Mouse (Mus musculus) lung, adult 2 months (tissue): ENCODE data around the gene Gcnt2. TPM values are rescaled to one million over a fixed set of nuclear protein-coding genes. Genes with fewer than 3 reads are reported as not detected.
A peak's percentile ranks its signal among the peaks of the same experiment; 100 is the strongest.

ENCODE experiments used
- DNase-seq: peaks from one replicate; pipeline ENCODE4 v3.0.0; 2022
- H3K4me1 ChIP-seq: fragments of 200-500 bp; 2 replicates; pipeline ENCODE4 v1.6.1; 2011; ENCODE audit warnings: low read length; ENCODE audit not compliant: control insufficient read depth, insufficient read depth
- H3K4me3 ChIP-seq: fragments of 200-500 bp; replicated peaks from 2 replicates; pipeline ENCODE3; 2011; ENCODE audit warnings: low read depth, mild to moderate bottlenecking, control low read depth, low read length; ENCODE audit errors: extremely low read depth
- CTCF ChIP-seq: fragments of 200-500 bp; IDR thresholded peaks from 2 replicates; pipeline ENCODE4 v1.5.1; 2011; ENCODE audit warnings: mild to moderate bottlenecking, low read length, control low read depth; ENCODE audit not compliant: insufficient read depth
- POLR2A ChIP-seq: fragments of 200-500 bp; IDR thresholded peaks from 2 replicates; pipeline ENCODE4 v1.6.1; 2011; ENCODE audit warnings: low read depth, mild to moderate bottlenecking, control low read depth, low read length, borderline replicate concordance; ENCODE audit errors: extremely low read depth
- WGBS: fragments of 180-500 bp; shearing (Covaris S2); methylation state at CpG from one replicate; pipeline ENCODE4 v1.1.7; 2018; 5-methylcytosine and 5-hydroxymethylcytosine counted together
- polyA plus RNA-seq: library from polyadenylated mRNA; depleted of rRNA; stranded (reverse); fragments of >200 nt; gene quantifications from 2 replicates; pipeline ENCODE4 v1.2.3, GENCODE M21; 2012; rRNA removed

The Gcnt2 gene
- 12.5 and 17.5 TPM in 2 replicates for polyA plus RNA-seq

DNA sequence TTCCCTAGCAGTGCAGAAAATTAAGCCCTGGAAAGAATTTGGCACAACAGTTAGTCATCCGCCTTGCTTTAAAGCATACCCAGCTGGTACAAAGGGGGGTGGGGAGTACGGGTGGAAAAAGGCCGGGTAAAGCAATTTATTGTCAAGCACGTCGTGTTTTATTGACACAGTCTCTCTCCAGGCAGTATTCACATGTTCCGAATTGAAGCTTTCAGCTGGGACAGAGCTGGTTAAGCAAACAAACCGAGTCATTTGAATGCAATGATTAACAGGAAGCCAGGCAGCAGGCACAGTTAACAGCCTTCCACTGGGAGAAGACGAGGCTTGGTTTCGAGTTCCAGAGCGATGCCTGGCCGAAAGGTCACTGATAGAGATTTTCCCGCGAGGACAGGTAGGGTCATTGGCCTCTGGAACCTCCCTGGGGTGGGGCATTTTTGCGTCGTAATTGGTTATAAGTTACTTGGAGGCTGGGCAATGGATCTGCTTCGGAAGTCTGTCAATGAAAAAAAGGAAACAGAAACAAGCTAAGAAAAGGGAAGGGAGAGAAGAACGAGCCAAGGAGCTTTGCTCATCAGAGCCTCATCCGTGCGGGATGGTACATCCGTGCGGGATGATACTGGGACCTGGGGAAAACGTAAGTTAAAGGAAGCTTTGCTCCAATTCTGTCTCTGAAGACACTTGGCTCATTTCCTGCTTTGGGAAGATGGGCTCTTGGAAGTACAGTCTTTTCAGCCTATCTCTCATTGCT is at the start of gene Gcnt2:
TSS of gene Gcnt2 (plus strand) at position 103 of the 748 bp plus-strand sequence.
- TF ChIP-seq POLR2A (peak; percentile 50; the same call in 1 of the 2 replicates), CTCF (no peak)
- Histone ChIP-seq H3K4me3 (peak within 1 kb of the TSS; percentile 77), H3K4me1 (peaks cover 2% of the 10 kb centered on the region; the same call in 1 of the 2 replicates)
- WGBS: 5% methylated on average over 22 of the region's 22 CpGs
- peak; percentile 53 for DNase-seq

DNA sequence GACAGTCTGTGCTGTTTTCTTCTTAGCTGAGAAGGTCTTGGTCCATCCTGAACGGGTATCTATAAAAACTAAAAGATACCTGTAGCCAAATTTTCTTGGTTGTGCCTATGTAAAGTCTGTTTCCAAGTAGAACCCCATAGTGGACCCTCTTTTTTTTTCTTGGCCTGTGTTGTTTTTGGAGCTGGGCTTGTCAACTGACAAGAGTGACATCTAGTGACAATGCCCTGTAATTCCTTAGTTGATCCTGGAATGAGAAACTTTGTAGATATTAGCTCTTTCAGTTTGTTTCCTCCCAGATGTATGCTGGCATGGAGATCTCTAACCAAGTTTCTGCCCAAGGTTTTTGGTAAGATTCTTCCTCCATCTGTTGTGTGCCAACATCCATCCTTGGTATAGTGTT is 38.9 kb upstream of the Gcnt2 start:
- no peak for DNase-seq
- 52% methylated on average over 1 of the region's 1 CpGs for WGBS
- no peaks in the 10 kb centered on the region for H3K4me1 ChIP-seq
- no peak overlapping the region for H3K4me3 ChIP-seq
- TF ChIP-seq CTCF: no peak
- no peak for TF ChIP-seq POLR2A

DNA sequence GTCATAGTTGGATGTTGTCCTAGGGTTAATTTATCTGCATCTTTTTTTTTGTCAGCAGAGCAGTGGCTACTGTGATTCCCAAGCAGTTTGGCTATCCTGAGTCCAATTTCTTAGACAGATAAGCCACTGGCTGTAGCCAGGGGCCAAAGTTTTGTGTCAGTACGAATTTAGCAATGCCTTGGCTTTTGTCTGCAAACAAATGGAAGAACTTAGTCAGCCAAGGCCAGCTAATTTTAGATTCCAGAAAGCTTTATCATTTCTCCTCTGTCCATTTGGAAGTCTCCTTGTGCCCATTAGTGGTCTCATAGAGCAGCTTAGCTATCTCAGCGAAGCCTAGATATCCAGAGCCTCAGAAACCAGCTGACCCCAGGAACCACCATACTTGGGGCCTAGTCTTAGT is 37.6 kb upstream of the Gcnt2 start:
- TF ChIP-seq POLR2A (no peak), CTCF (no peak)
- Histone ChIP-seq H3K4me3 (no peak overlapping the region), H3K4me1 (no peaks in the 10 kb centered on the region)
- WGBS: 64% methylated on average over 2 of the region's 2 CpGs
- no peak for DNase-seq

DNA sequence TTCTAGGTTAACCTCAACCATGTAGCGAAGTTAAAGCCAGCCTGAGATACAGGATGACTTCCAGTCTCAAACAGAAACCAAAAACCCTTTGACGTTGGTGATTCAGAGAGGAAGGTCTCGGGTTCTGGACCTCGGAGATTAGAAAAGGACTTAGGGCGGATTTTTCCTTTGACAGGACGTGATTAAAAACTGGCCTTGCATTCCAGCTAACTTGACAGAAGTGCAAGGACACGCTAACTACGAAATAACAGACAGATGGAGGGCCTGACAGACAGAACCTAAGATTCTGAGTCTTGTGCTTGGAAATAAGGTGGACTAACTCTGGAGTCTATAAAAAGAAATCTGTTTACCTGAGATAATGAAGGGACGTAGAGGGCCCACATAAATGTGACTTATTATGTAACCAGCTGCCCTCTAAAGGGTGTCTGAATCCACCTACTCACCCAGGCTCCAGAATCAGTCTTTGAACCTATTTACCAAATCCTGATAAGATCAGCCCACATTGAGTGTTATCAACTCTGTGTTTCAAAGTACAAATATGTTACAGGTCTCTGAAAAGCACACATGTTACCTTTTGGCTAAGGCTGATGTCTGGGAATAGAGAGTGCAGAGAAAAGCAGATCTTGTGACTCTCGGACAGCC is 18.3 kb upstream of the Gcnt2 start:
- Histone ChIP-seq H3K4me3 (no peak overlapping the region), H3K4me1 (no peaks in the 10 kb centered on the region)
- TF ChIP-seq POLR2A (no peak), CTCF (no peak)
- DNase-seq: no peak
- 51% methylated on average over 10 of the region's 10 CpGs for WGBS

DNA sequence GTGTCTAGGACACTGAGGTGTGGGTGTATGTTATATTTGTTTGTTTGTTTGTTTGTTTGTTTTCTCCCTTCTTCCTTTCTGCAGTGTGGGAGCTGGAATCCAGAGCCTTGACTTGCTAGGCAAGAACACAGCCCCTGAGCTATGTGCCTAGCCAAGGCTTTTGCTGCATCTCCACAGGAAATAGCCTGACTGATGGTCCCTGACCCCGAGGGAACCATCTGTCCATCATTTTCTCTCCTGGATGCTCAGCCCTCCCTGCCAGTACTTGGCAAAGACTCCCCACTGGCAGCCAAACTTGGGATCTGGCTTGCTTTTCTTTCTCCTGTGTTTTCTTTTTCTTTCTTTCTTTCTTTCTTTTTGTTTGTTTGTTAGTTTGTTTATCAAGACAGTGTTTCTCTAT is 17.4 kb upstream of the Gcnt2 start:
- WGBS: 20% methylated on average over 1 of the region's 1 CpGs
- DNase-seq: no peak
- TF ChIP-seq POLR2A (no peak), CTCF (no peak)
- H3K4me3 ChIP-seq: no peak overlapping the region
- H3K4me1 ChIP-seq: no peaks in the 10 kb centered on the region

DNA sequence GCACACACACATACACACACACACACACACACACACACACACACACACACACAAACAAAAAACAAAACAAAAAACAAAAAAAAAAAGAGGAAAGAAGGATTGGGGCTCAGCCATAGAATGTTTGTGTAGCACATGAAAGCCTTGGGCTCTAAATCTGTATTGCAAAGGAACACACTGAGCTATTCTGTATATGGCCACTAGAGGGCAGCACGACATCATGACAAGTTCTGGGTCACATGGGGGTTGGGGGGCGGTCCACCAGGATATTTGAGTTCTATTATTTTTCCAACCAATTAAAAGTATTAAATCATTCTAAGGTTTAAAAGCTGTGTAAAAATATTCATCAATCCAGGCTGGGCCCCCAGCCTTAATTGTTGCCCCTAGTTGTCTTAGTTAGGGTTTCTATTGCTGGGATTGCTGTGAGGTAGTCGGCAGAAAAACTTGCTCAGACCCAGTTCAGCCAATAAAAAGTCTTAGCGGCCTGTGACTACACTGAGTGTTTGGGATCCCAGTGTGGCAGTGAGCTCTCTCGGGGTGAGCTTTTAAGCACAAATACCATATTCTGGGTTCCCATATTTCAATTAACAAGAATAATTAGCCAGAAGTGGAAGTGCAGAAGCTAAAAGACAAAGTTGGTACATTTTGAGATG is 16.0 kb upstream of the Gcnt2 start:
- H3K4me3 ChIP-seq: no peak overlapping the region
- WGBS: 20% methylated on average over 5 of the region's 5 CpGs
- peak; percentile 60 for DNase-seq
- TF ChIP-seq CTCF (peak; percentile 70), POLR2A (no peak)
- no peaks in the 10 kb centered on the region for H3K4me1 ChIP-seq

DNA sequence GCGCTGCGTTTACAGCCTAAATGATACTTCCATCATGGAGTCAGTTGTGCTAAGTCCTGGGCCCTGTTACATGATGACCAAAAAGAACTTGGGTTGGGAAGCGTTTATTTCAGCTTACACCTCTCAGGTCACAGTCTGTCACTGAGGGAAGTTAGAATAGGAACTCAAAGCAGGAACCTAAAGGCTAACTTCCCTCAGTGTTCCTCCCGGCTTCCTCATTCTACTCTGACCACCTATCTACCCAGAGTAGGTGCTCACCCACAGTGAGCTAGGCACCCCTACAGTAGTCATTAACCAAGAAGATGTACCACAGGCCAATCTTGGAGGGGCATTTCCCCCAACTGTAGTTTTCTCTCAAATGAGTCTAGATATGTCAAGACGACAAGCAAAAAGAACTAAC is 15.4 kb upstream of the Gcnt2 start:
- WGBS: 88% methylated on average over 5 of the region's 5 CpGs
- no peaks in the 10 kb centered on the region for H3K4me1 ChIP-seq
- no peak for TF ChIP-seq CTCF
- TF ChIP-seq POLR2A: no peak
- no peak overlapping the region for H3K4me3 ChIP-seq
- no peak for DNase-seq

DNA sequence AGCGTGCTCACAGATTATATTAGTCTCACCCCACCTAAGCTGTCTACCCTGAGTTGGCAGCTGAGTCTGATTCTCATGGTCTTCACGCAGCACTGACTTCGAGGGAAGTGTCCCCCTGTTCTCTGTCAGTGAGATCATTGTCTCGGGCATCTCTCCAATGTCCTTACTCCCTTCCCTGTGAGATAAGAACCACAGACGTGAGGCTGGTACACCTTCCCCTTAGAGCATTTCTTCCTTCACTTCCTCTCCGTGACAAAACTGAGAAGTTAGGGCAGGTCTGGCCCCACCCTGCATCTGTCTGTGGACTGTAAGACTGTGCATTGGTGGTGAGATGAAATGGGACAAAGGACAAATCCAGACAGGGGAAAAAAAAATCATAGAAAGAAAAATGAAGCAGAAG is 13.6 kb upstream of the Gcnt2 start:
- TF ChIP-seq POLR2A: no peak
- TF ChIP-seq CTCF: no peak
- WGBS: 29% methylated on average over 6 of the region's 6 CpGs
- Histone ChIP-seq H3K4me1 (no peaks in the 10 kb centered on the region), H3K4me3 (no peak overlapping the region)
- DNase-seq: no peak

DNA sequence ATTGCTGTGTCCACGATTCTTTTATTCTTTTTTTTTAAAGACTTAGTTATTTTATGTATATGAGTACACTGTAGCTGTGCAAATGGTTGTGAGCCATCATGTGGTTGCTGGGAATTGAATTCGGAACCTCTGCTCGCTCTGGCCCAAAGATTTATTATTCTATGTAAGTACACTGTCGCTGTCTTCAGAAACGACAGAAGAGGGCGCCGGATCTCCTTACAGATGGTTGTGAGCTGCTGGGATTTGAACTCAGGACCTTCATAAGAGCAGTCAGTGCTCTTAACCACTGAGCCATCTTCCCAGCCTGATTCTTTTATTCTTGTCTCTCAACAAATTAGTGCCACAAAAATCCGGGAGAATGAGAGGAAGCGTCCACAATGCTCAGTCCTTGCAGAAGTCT is 13.2 kb upstream of the Gcnt2 start:
- H3K4me1 ChIP-seq: no peaks in the 10 kb centered on the region
- TF ChIP-seq POLR2A: no peak
- no peak for TF ChIP-seq CTCF
- no peak overlapping the region for H3K4me3 ChIP-seq
- 50% methylated on average over 9 of the region's 9 CpGs for WGBS
- no peak for DNase-seq
